Mouse (Mus musculus): ENCODE data around the gene Nxph1. TPM values are rescaled to one million over a fixed set of nuclear protein-coding genes. Genes with fewer than 3 reads are reported as not detected.

Gene Nxph1
- polyA plus RNA-seq (2015; fragmentation: Illumina TruSeq; extraction: RNeasy Lipid Tissue Mini Kit (QIAGEN cat#74804); ENCODE audit: insufficient read depth, low read depth, low replicate concordance), result not detected

DNA sequence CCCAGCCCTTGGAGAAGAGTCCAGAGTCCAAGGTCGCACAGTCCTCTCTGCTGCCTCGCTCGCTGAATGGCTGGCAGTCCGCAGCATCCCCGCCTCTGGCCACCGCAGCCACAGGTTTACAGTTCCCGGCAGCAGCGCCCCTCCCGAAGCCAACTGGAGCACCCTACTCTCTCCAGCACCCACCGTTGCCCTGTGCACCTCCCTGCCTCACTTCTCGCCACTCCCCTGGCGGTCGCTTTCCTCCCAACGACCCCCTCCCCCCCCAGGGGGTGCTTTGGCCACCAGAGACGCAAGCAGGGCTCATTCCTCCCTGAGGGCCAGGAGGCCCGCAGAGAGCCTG lies at the start of gene Nxph1:
TSS of gene Nxph1 (plus strand) at position 301 of the 340 bp plus-strand sequence.

Other genes with a start within 250 kb of the Nxph1 start
- gene Ica1, start 169.9 kb upstream of the Nxph1 start, polyA plus RNA-seq (2015; fragmentation: Illumina TruSeq; extraction: RNeasy Lipid Tissue Mini Kit (QIAGEN cat#74804); ENCODE audit: insufficient read depth, low read depth, low replicate concordance), result 34.0 TPM